Mouse (Mus musculus) monocyte, adult 5-6 weeks (primary cell): ENCODE results near the gene Prox2. TPM values are rescaled to one million over a fixed set of nuclear protein-coding genes. Genes with fewer than 3 reads are reported as not detected.
A peak's percentile ranks its signal among the peaks of the same experiment; 100 is the strongest.

ENCODE experiments used
- ATAC-seq: fragments of 153-309, 156-312 bp; replicated peaks from 2 replicates; pipeline ENCODE4 v1.8.0; 2017; ENCODE audit warnings: mild to moderate bottlenecking; ENCODE audit not compliant: low TSS enrichment, insufficient number of reproducible peaks, severe bottlenecking, poor library complexity, low FRiP score
- total RNA-seq: library from RNA; stranded (forward); fragments of 200-1000, 200-491, 200-594 nt; gene quantifications from 3 replicates; pipeline ENCODE4 v1.2.3, GENCODE M21; 2017

The Prox2 gene
- total RNA-seq, 1 experiment from 2014 or later, result not detected

DNA sequence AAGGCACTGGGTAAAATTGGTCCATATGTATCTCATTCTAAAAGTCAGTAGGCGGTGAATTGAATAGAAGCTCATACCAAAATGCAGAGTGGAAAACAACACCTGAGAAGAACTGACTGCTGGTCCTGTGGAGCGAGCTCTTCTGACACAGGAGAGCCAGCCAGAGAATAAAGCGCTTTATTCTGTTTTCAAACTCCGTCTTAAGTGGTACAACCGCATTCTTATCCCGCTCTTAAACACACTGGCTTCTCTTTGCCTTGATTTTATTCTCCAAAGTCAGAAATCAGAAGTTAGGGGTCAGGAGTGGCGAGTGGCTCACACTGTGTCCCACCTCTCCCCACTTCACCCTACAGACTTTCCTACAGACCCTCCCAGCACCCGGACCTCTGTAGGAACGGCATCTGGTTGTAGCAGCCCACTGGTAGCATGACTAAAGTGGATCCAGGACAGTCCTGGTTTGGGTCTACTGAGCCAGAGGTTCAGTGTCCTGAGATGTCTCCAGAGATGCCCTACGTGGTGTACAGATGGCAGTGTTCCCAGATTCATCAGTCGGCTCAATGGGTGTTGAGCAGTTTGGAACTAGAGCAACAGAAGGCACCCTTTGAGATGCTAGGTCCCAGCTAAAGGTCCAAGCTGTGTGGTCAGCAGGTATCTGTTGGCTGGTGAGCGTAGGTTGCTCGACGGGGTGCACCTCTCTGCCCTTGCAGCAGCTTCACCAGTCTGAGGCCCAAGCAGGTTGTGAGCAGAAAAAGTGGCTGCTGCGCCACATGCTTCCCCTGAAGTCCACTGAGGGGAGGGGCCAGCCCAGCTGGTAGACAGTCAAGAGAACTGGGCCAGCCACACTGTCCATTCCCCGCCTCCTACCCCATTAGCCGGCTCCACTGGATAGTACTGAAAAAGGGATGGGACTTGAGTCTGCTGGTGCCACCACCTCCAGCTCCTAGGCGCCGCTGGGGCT, 25.2 kb upstream of the Prox2 start:
- 0 out of 2 replicates have a peak, but pooled peaks have one; percentile 10 for ATAC-seq

DNA sequence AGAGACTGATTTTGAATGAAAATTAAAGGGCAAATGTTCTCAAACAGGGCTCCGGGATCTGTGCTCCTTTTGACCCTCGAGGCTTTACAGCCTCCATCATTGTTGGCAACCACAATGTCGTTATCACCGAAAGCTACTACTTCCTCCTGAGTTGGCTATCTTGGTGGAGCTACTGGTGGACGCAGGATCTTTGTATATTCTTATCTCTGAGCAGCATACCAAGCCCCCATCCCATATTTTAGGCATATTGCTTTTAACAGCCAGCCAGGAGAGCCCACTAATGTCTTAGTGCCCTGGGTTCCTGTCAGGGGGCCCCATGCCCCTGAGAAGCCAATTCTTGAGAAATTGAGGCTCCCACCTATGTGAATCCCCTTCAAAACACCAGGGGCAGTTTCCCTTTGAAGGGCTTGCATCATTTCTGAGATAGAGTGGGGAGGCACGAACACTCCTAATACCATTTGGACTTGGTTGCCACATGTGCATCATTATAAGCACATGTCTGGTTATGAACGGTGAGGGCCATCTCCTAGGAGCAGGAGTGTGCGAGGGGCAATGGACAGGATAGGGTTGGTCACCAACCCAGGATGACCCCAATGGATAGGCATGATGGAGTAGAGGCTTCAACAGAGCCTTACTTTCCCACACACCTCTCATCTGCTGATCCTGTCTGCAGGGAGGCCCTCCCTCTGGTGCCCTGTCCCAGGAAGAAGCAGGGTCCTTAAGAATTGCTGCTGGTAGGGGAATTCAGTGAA, 23.7 kb upstream of the Prox2 start:
- no peak for ATAC-seq

DNA sequence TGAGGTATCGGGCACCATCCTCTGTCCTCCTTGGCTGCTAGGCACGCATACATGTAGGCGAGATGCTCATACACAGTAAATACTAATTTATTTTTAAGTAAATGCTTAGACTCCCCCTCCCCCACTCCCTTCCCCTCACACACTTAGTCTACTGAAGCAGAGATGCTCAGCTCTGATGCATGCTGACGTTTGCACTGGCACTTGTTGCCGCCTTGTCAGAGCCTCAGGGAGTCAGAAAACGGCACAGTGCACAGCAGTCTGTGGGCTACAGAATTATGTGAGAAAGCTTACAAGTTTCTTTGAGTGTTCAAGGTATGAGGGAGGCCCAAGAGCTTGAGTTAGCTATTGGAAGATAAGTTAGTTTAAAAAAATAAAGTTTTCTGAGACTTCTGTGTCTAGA, 20.8 kb upstream of the Prox2 start:
- ATAC-seq, result no peak

DNA sequence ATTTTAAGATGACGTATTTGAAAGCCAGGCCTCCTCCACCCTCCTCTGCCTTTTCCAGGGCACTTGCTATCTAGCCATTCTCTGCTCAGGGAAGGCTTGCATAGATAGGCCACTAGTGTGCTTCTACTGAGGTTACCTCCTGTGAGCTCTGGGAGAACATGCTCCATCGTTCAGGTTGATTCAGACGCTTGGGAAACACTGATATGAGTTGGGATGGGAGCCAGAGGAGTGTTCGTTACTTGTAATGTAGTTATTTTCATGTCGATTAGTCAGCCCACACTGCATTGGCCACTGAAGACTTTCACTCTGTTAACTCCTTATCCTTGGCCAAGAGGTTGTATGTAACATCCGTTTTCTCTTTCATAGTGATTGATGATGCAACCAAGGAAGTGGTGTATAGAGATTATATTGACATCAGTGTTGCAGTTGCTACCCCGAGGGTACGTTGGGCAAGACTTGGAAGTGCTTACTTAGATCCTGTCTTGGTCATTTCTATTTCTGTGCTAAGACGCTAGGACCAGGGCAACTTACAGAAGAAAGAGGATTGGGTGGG, 18.9 kb upstream of the Prox2 start:
- peak; percentile 78 for ATAC-seq

DNA sequence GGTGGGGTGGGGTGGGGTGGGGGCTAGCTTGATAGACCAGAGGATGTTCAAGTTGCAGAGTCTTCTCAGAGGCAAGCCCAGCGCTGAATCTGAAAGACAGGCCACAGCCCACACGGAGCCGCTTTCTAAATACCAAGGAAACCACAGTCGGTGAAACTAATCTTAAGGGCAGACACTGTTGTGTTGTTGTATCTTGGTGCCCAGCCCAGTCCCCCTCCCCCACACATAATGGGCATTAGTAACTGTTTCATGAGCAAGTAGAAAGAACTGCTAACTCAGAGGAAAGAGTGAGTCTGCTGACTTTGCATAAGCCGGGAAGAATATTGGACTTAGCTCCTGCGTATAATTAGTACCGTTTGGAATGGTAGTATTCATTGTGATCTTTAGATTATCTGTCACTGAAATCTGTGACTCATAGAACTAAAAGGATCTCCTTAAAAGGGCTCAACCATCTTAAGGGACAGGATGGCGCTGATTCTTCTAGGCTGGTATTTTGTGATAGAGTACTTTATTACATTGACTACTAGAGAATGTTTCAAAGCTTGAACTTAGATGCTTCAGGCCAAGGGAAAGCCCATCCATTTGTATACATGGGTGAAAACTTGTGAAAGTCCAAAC, 16.5 kb upstream of the Prox2 start:
- no peak for ATAC-seq

DNA sequence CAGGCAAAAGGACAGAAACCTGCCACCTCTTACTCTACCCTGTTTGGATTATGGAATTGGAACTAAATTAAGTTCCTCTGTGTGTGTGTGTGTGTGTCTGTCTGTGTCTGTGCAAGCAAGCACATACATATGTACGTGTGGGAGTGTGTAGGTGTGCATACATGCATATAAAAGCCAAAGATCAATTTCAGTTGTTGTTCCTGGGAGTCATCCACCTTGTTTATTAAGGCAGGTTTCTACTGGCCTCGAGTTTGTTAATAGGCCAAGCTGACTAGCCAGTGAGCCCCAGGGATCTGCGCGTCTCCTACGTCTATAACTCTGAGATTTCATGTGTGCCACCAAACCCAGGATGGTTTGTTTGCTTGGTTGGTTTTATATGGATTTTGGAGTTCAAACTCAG, 14.2 kb upstream of the Prox2 start:
- ATAC-seq, result no peak

DNA sequence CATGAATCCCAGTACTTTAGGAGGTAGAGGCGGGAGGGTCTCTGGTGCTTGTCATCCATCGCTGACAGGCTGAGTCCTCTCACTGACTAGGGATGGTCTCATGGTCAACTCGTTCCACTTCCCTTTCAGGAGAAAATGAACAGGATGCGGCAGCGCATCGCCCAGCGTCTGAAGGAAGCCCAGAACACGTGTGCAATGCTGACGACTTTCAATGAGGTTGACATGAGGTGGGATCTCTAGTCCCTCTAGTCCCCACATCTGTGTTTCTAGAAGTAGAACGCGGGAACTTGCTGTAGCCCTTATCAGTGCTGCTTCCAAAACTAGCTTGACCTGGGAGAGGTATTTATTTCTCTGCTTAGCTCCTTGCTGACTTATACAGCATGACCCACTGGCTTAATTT, 13.1 kb upstream of the Prox2 start:
- peak; percentile 62 for ATAC-seq

DNA sequence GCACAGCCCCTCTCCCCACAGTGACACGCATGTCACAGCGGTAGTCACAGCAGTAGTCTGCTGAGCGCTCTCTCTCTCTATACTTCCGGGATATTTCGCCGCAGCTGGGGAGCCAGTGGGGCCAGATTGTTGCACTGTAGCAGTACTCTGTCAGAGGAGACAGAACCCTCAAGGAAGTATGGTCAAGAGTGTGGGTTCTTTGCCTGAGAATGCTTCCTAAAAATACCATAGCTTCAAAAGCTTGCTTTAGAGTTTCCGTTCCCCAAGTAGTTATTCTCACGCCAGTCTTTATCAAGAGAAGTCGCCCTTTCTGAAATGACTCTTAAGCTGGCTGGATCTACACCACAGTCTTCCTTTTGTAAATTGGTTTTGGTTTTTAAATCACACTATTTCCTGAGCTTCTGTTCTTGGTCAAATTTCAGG, 12.6 kb upstream of the Prox2 start:
- ATAC-seq, result peak; percentile 70

DNA sequence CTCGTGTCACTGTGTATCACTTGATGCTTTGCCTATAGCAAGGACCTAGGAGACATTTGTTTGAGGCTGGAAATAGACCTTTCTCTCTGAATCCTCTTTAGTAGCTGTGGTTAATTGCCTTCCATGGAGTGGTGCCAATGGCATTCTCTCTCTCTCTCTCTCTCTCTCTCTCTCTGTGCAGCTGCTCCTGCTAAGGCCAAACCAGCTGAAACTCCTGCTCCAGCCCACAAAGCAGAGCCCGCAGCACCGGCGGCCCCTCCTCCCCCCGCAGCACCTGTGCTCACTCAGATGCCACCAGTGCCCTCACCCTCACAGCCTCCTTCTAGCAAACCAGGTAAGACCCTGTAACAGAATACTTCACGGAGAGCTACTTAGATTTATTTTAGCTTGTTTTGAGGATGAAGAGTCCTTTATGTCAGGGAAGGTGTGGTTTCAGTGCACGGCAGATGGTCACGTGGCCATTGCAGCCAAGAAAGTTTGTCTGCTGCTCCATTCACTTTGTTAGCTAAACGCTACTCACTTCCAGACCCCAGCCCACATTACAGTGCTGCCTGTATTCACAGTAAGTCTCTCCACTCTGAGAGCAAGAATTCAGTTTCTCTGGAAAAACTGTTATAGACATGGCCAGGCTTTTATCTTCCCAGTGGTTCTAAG, 11.4 kb upstream of the Prox2 start:
- no peak for ATAC-seq

DNA sequence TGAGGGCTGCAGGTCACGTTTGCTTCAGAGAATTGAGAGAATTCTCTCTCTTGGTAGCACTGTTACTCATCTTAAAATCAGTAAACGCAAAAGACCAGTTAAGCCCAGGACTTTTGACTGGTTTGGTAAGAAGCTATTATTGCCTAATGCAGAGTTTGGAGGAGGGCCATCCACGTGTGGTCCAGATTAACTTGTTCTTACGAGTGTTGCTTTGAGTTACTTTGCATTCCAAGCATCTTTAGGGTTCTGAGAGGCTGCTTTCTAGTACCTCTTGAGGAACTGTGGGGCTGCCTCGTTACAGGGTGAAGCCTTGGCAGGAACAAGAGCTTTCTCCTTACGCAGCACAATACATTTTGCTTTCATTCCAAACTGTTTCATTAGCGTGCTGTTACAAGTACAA, 5.1 kb upstream of the Prox2 start:
- ATAC-seq, result no peak

DNA sequence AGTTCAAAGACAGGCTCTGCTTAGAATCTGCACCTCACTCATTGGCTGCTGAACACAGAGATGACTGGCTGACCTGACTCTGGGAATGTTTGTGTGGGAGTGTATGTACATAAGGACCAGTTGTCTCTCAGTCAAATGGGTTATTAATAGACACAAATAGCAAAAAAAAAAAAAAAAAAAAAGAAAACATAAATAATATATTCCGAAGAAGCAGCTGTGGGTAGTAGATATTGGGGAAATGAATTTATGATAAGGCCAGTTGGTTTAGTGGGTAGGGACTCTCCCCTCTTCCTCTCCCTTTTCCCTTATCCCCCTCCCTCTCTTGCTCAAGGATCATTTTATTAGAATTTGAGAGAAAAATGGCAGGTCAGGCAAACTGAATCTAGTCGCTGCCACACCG, 3.4 kb upstream of the Prox2 start:
- ATAC-seq, result no peak

DNA sequence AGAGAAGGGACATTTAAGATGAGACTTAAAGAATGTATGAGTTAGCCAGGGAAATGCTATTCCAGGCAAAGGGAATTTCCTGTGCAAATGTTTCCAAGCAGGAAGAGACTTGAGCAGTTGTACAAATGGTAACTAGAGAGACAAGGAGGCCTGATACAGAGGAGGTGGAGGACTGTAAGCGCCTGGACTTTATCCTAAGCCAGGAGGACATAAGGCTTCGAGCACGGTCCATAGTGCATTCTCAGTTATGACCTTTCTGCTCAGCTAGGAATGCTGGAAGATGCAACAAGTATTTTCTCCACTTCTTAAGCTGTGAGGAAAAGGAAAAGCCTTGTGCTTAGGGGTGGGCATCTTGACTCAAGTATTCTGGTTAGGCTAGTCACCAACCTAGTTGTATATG, 2.8 kb upstream of the Prox2 start:
- no peak for ATAC-seq

DNA sequence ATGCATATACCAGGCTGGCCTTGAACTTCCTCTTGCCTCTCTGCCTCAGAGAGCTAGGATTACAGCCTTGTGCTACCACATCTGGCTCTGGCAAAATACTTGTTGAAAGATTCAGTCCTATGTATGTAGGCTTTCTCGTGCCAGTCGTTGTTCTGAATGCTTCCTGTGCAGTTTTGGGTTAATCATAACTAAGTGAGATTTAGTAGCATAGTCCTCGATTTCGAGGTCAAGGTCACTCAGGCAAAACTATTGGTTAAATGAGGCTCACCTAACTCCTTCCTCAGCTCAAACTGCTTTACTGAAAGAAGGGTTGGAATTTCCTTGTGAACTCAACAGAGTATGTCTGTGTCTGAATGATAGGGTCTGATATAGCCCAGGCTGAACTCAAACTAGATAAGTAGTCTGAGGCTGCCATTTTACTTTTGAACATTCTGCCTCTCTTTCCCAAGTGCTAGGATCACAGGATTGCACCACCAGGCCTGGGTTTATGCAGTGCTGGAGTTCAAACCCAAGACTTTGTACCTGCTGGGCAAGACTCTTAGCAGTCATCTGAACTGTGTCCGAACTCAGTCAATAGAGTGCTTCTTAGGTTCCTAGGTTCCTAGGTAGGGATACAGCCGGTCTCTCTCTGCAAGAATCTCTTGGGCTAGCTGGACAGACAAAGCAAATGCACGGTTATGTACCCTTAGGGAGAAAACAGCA, 2.1 kb upstream of the Prox2 start:
- ATAC-seq, result no peak

DNA sequence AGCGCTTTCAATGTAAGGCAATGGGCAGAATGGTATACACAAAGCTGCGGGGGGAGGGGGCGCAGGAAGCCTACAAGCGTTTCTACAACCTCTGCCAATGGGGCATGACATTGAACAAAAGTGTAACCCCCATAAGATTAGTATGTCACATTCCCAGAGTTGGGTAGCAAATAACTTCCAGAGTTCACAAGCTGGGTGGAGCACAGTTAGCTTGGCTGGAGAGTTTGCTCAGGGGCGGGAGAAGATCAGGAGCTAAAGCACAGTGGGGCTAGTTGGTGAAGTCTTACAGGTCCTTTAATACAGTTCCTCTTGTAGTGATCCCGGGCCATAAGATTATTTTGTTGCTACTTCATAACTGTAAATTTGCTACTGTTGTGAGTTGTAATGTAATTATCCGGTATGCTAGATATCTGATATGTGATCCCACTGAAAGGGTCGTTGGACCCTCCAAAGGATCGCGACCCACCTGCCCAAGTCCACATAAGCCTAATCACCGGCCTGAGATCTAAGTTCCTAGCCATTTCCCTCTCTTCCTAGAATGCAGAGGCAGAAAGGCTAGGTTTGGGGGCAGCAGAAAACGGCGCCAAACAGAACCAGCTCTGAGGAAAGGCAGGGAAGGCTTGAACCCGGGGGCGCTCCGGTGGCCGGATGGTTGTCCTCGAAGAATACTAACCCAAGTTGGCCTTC, 405 bp downstream of the Prox2 start:
- ATAC-seq, result no peak

DNA sequence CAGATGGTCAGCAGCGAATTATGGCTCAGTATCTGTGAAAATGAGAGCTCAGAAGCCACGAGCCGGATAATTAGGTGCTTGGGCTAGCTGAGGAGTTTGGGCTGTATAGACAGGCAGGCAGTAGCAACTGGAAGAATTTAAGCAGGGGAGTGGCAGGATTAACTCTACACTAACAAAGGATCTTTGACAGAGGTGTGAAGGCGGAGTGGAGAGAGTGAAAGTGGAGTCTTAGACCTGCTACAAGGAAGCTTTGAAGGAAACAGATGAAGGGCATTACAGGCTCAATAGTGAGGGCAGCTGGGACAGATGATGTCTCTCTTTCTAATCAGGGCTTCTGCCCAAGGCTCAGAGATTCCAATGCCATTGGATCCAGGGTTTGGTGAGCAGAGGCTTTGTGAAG, 1.1 kb downstream of the Prox2 start:
- ATAC-seq, result no peak

DNA sequence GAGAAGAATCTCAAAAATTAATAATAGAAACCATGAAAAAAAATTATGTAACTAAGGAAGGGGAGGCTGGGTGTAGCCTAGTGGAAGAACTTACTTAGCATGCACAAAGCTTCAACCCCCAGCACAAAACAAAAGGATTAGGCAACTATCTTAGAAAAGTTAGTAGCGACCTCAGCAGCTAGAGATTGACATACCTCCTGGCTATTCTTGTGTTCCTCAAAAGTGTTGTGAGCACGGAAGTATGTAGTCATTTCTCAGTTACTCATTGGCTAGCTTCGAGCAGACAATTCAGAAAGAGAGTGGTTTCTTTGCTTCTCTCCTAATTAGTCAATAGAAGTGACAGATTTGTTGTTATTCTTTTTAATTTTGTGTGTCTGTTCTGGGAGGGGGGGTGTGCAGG, 1.9 kb downstream of the Prox2 start:
- peak; percentile 21; the same call in 1 of the 2 replicates for ATAC-seq

DNA sequence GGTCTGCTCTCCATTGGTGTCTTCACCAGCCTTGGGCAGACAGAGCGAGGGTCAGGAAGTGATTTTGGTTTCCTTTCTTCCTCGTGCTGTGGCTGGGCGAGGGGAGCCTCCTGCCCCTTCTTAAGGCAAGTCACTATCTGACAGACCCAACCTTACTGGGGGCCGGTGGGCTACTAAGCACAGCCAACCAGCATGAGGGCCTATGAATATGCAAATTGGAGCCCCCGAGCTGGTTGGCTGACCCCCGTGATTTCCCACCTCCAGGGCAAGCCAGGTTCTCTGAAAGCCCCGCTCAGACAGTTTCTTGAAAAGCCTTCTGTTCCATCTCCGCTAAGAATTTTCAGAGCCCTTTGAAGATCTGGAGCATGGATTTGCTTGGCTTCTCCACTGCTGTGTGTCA, 4.3 kb downstream of the Prox2 start:
- ATAC-seq, result no peak

DNA sequence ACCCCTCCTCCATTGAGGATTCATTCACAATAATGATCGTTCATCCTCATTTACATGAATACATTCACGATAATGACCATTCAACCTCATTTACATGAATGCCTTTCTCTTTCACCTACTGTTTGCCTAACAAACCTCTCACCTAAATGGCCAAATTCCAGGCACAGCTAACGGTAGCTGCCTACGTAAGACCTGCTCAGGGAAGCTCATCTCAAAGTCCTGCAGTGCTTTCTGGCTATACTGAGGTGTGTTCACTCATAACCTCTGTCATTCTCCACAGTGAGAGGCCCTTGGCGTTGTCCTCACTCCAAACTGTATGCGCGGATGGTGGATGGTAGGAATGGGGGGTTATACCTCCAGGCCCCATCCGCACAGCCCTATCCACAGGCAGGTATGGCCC, 5.8 kb downstream of the Prox2 start:
- ATAC-seq, result no peak
